Mouse (Mus musculus) G1E (cell line): Measurements from ENCODE around the gene Bscl2. TPM values are rescaled to one million over a fixed set of nuclear protein-coding genes. Genes with fewer than 3 reads are reported as not detected.
"Not testable (repeated sequence)": the region's sequence is repeated elsewhere in the genome, so short reads cannot be mapped to it uniquely, and the experiment has no call there.

Source experiments
- ATAC-seq: 2 replicates; pipeline ENCODE4 v1.8.0; 2016; ENCODE audit warnings: mild to moderate bottlenecking; ENCODE audit not compliant: insufficient number of reproducible peaks, poor library complexity, low FRiP score, severe bottlenecking; ENCODE audit errors: extremely low read depth
- DNase-seq: peaks from one replicate; pipeline ENCODE4 v3.0.0; 2012; ENCODE audit warnings: low spot score
- H3K27me3 ChIP-seq: 2 replicates; pipeline ENCODE4 v1.6.1; 2012; ENCODE audit warnings: mild to moderate bottlenecking, low read length, inconsistent platforms; ENCODE audit not compliant: insufficient read depth
- H3K36me3 ChIP-seq: replicated peaks from 2 replicates; pipeline ENCODE3; 2012; ENCODE audit warnings: mild to moderate bottlenecking, inconsistent platforms
- H3K4me1 ChIP-seq: 2 replicates; pipeline ENCODE4 v1.6.1; 2012; ENCODE audit warnings: low read depth, low read length, inconsistent platforms, mixed read lengths; ENCODE audit not compliant: insufficient read depth
- H3K4me3 ChIP-seq: 2 replicates; pipeline ENCODE4 v1.5.1; 2012; ENCODE audit warnings: low read depth, mild to moderate bottlenecking, inconsistent platforms, low read length, moderate library complexity, mixed read lengths
- H3K9me3 ChIP-seq: replicated peaks from 2 replicates; pipeline ENCODE4 v1.6.1; 2012; ENCODE audit warnings: inconsistent platforms
- CTCF ChIP-seq: IDR thresholded peaks from 2 replicates; pipeline ENCODE4 v1.5.1; 2012; ENCODE audit warnings: low read depth, low read length, inconsistent platforms, mixed read lengths
- GATA1 ChIP-seq: IDR thresholded peaks from 2 replicates; pipeline ENCODE4 v1.6.1; 2012; ENCODE audit warnings: borderline replicate concordance, low read length, inconsistent platforms, mixed read lengths
- GATA2 ChIP-seq: IDR thresholded peaks from 2 replicates; pipeline ENCODE4 v1.6.1; 2012; ENCODE audit warnings: low read depth, low read length, inconsistent platforms, borderline replicate concordance
- POLR2AphosphoS5 ChIP-seq: IDR thresholded peaks from 2 replicates; pipeline ENCODE4 v1.6.1; 2012; ENCODE audit warnings: low read depth, low read length, inconsistent platforms; ENCODE audit not compliant: insufficient replicate concordance
- TAL1 ChIP-seq: conservative IDR thresholded peaks from 2 replicates; pipeline ENCODE4 v1.6.1; 2012; ENCODE audit warnings: low read depth, low read length, inconsistent platforms, mixed read lengths
- polyA plus RNA-seq: library from polyadenylated mRNA; stranded (reverse); fragments of >175 nt; gene quantifications from 2 replicates; pipeline ENCODE4 v1.2.3, GENCODE M21; 2012
- total RNA-seq, 2 experiments: library from RNA; stranded (forward) in 1 of 2; stranded (reverse) in 1 of 2; fragments of 200-1000 nt in 1 of 2; fragments of >200 nt in 1 of 2; fragmentation: Nextera tagmentation in 1 of 2; gene quantifications; 2 replicates each; pipeline ENCODE4 v1.2.3; 2014 to 2017

Bscl2 gene
- total and polyA plus RNA-seq, 3 experiments, result 5.5 to 20.5 (median 9.0) TPM

DNA sequence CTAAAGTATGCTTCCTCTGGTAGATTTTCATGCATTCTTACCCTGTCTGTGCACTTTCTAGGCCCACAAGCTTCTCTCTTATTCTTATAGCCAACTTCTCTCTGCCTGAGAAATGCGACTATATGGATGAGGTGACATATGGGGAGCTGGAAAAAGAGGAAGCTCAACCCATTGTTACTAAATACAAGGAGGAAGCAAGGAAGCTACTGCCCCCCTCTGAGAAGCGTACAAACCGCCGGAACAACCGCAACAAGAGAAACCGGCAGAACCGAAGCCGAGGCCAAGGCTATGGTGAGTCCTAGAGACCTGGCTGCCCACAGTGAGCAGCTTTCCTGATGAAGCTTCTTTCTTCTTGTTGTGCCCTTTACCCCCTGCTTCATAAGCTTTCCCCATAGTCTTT is 7.6 kb upstream of the Bscl2 start, which contains the start of gene AC129217.1:
TSS of gene AC129217.1 (plus strand) at position 114 of the 400 bp plus-strand sequence.
- TF ChIP-seq GATA1, result no peak
- TF ChIP-seq POLR2AphosphoS5, result no peak
- TF ChIP-seq TAL1, result no peak
- no peak for TF ChIP-seq GATA2
- TF ChIP-seq CTCF, result no peak
- Histone ChIP-seq H3K9me3 (no peaks in the 10 kb centered on the region), H3K4me3 (no peak within 1 kb of the TSS), H3K27me3 (no peaks in the 10 kb centered on the region), H3K36me3 (peaks cover 98% of the 10 kb centered on the region), H3K4me1 (peaks cover 17% of the 10 kb centered on the region)
- ATAC-seq, result no peak
- DNase-seq, result no peak

DNA sequence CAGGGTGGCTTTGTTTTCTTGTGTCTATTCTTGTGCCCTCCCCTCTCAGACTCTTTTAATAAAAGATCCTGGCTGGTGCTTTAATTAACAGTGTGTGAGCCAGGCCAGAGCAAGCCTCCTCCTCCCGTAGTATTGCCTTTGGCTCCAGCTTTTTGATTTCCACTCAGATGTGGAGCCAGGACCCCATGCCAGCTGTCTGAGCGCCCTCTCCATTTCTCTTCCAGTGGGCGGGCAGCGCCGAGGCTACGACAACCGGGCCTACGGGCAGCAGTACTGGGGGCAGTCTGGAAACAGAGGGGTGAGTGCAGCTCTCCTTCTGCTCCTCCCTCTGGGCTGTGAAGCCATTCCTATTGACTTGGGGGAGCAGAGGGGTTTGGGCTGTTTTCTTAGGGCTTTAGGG is 6.6 kb upstream of the Bscl2 start:
- no peak for ATAC-seq
- H3K4me3 ChIP-seq, result no peak overlapping the region
- TF ChIP-seq GATA2, result no peak
- TF ChIP-seq TAL1, result no peak
- TF ChIP-seq POLR2AphosphoS5, result no peak
- TF ChIP-seq GATA1, result no peak
- no peak for TF ChIP-seq CTCF
- peaks cover 17% of the 10 kb centered on the region for H3K4me1 ChIP-seq
- H3K36me3 ChIP-seq, result peaks cover 99% of the 10 kb centered on the region
- H3K9me3 ChIP-seq, result no peaks in the 10 kb centered on the region
- H3K27me3 ChIP-seq, result no peaks in the 10 kb centered on the region
- DNase-seq, result no peak

DNA sequence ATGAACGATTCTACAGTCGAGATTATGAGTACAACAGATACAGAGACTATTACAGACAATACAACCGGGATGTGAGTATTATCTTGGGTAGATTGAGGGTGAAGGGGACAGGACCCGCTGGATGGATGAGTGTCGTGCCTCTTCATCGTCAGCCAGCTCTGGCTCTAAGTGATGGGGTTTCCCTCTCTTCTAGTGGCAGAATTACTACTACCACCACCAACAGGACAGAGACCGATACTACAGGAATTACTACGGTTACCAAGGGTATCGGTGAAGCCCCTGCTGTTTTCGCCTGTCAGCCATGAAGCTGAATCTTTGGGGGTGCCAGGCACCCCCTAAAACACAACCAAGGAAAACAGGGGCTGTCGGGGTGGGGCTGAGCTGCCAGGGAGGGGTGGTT is 6.0 kb upstream of the Bscl2 start:
- ATAC-seq (no peak), DNase-seq (no peak)
- H3K9me3 ChIP-seq, result no peaks in the 10 kb centered on the region
- no peaks in the 10 kb centered on the region for H3K27me3 ChIP-seq
- H3K36me3 ChIP-seq, result peaks cover 99% of the 10 kb centered on the region
- peaks cover 17% of the 10 kb centered on the region for H3K4me1 ChIP-seq
- H3K4me3 ChIP-seq, result no peak overlapping the region
- TF ChIP-seq TAL1 (no peak), CTCF (no peak), GATA1 (no peak), POLR2AphosphoS5 (no peak), GATA2 (no peak)

- H3K36me3 ChIP-seq, result peaks cover 99% of the 10 kb centered on the region
- H3K27me3 ChIP-seq, result no peaks in the 10 kb centered on the region
- no peak for DNase-seq
- no peaks in the 10 kb centered on the region for H3K9me3 ChIP-seq
- no peak for ATAC-seq
- H3K4me1 ChIP-seq, result peaks cover 10% of the 10 kb centered on the region
- TF ChIP-seq GATA2 (no peak), GATA1 (no peak), POLR2AphosphoS5 (no peak), CTCF (no peak), TAL1 (no peak)
- no peak overlapping the region for H3K4me3 ChIP-seq
These were observed 4.3 kb upstream of the Bscl2 start for GRCm38 (mm10) chr19:8832971-8833370.

DNA sequence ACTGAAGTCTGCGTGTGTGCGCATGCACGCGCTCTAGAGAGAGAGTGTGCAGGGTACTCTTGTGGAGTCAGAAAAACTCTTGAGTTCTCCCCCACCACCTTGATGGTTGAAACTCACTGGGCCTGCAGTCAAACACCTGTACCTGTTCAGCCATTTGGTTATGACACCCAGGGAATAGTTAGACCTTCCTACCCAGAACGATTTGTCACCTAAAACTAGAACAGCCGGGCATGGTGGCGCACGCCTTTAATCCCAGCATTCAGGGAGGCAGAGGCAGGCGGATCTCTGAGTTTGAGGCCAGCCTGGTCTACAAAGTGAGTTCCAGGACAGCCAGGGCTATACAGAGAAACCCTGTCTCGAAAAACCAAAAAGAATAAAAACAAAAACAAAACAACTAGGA is 940 bp upstream of the Bscl2 start:
- H3K9me3 ChIP-seq, H3K4me3 ChIP-seq, H3K4me1 ChIP-seq, H3K27me3 ChIP-seq, ATAC-seq, DNase-seq: not testable (repeated sequence)
- peaks cover 98% of the 10 kb centered on the region for H3K36me3 ChIP-seq

DNA sequence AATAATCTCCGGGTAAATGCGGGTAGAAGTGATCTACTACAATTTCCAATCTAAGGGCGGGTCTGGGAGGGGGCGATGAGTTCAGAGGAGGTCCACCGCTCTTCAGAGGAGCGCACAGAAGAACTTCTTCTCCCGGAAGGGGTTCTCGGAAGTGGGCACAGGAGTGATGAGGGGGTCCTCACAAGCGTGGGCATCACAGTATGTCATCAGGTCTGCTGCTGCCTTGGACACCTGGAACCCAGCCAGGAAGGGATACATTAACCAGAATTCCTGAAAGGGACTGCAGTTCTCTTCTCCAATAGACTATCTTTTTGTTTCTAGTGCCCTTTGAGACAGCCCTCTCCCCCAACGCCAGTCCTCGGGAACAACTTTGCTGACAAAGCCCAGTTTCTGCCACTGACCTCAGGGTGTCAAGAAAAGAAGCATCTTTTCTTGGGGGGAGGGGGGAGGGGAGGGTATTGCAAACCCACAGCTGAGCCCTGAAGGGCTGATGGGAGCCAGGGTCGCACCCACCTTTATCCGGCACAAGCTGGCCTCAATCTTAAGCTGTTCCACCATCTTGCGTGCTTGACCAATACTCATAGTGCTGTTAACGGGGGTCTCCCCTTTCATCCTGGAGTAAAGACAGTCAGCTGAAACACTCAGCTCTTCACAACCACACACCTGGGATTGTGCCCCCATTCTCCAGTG is 919 bp downstream of the Bscl2 start:
- no peaks in the 10 kb centered on the region for H3K9me3 ChIP-seq
- no peak for TF ChIP-seq POLR2AphosphoS5
- no peak for TF ChIP-seq CTCF
- TF ChIP-seq GATA1, result no peak
- no peak overlapping the region for H3K4me3 ChIP-seq
- ATAC-seq (no peak), DNase-seq (no peak)
- no peaks in the 10 kb centered on the region for H3K27me3 ChIP-seq
- H3K36me3 ChIP-seq, result peaks cover 96% of the 10 kb centered on the region
- peaks cover 3% of the 10 kb centered on the region; the same call in 1 of the 2 replicates for H3K4me1 ChIP-seq
